Mouse (Mus musculus): ENCODE results near the gene Mgat5.

Mgat5 gene

GRCm38 (mm10) chr1:127216979-127217378 lies 12.2 kb downstream of the Mgat5 start:
- in situ Hi-C loops (cut with MboI): loop anchor here (25.0 kb wide), 1 partner anchor 195 kb away; no protein-coding TSS in a partner anchor

- in situ Hi-C loops (cut with MboI): loop anchor here (25.0 kb wide), 1 partner anchor 195 kb away; no protein-coding TSS in a partner anchor
Observed at GRCm38 (mm10) chr1:127217665-127218064, 12.8 kb downstream of the Mgat5 start.

- in situ Hi-C loops (cut with MboI): loop anchor here (25.0 kb wide), 1 partner anchor 194 kb away; no protein-coding TSS in a partner anchor
Observed at GRCm38 (mm10) chr1:127218182-127218581, 13.4 kb downstream of the Mgat5 start.

- in situ Hi-C loops (cut with MboI): loop anchor here (25.0 kb wide), 1 partner anchor 193 kb away; no protein-coding TSS in a partner anchor
Observed at GRCm38 (mm10) chr1:127219161-127219560, 14.3 kb downstream of the Mgat5 start.

GRCm38 (mm10) chr1:127219621-127220020 lies 14.8 kb downstream of the Mgat5 start:
- in situ Hi-C loops (cut with MboI): loop anchor here (25.0 kb wide), 1 partner anchor 193 kb away; no protein-coding TSS in a partner anchor

GRCm38 (mm10) chr1:127221998-127222736 lies 17.4 kb downstream of the Mgat5 start:
- in situ Hi-C loops (cut with MboI): loop anchor here (25.0 kb wide), 1 partner anchor 190 kb away; no protein-coding TSS in a partner anchor

- in situ Hi-C loops (cut with MboI): no loop called here
Observed at GRCm38 (mm10) chr1:127225060-127225459, 20.2 kb downstream of the Mgat5 start.

GRCm38 (mm10) chr1:127229011-127229410 lies 24.2 kb downstream of the Mgat5 start:
- in situ Hi-C loops (cut with MboI): no loop called here

- in situ Hi-C loops (cut with MboI): no loop called here
Observed at GRCm38 (mm10) chr1:127230468-127230867, 25.7 kb downstream of the Mgat5 start.

GRCm38 (mm10) chr1:127233191-127233651 lies 28.4 kb downstream of the Mgat5 start:
- in situ Hi-C loops (cut with MboI): no loop called here

- in situ Hi-C loops (cut with MboI): no loop called here
Observed at GRCm38 (mm10) chr1:127235157-127235556, 30.3 kb downstream of the Mgat5 start.

- in situ Hi-C loops (cut with MboI): no loop called here
Observed at GRCm38 (mm10) chr1:127236396-127236795, 31.6 kb downstream of the Mgat5 start.

- in situ Hi-C loops (cut with MboI): no loop called here
Observed at GRCm38 (mm10) chr1:127238871-127239314, 34.1 kb downstream of the Mgat5 start.

GRCm38 (mm10) chr1:127239914-127240313 lies 35.1 kb downstream of the Mgat5 start:
- in situ Hi-C loops (cut with MboI): no loop called here

- in situ Hi-C loops (cut with MboI): no loop called here
Observed at GRCm38 (mm10) chr1:127242151-127242887, 37.5 kb downstream of the Mgat5 start.

- in situ Hi-C loops (cut with MboI): no loop called here
Observed at GRCm38 (mm10) chr1:127242888-127243588, 38.2 kb downstream of the Mgat5 start.

- in situ Hi-C loops (cut with MboI): no loop called here
Observed at GRCm38 (mm10) chr1:127244054-127244770, 39.4 kb downstream of the Mgat5 start.

- in situ Hi-C loops (cut with MboI): no loop called here
Observed at GRCm38 (mm10) chr1:127246158-127246557, 41.3 kb downstream of the Mgat5 start.

- in situ Hi-C loops (cut with MboI): no loop called here
Observed at GRCm38 (mm10) chr1:127248433-127248832, 43.6 kb downstream of the Mgat5 start.

- in situ Hi-C loops (cut with MboI): no loop called here
Observed at GRCm38 (mm10) chr1:127249621-127250020, 44.8 kb downstream of the Mgat5 start.

GRCm38 (mm10) chr1:127250313-127250712 lies 45.5 kb downstream of the Mgat5 start:
- in situ Hi-C loops (cut with MboI): no loop called here

All from mature B cell (primary cell).